Mouse (Mus musculus): ENCODE results near the gene Vmn1r44. TPM values are rescaled to one million over a fixed set of nuclear protein-coding genes. Genes with fewer than 3 reads are reported as not detected.
"Not testable (repeated sequence)": the region's sequence is repeated elsewhere in the genome, so short reads cannot be mapped to it uniquely, and the experiment has no call there.

Vmn1r44 gene
- not detected in 2 replicates for total RNA-seq (2014; rRNA removed)
- polyA plus RNA-seq (2015; fragmentation: Nextera tagmentation; extraction: Ambion mirVana), result not detected in 2 replicates

DNA sequence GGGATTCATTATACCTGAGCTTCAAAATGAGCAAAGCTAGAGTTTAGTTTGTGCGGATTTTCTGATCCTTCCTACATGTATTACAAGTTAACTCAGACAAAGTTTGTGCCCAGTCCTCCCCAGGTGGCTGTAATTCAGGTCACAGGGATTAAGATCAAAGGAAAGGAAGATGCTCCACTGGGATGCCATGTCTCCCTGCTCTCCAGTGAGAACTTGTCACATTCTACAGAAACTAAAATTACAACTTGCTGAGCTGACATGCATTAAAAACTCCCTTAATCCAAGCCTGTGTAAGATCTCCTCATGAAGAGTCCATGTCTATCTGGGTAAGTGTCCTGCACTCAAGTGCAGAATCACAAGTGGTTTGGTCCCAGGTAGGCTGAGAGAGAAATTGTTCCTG, at the start of gene Vmn1r44:
TSS of gene Vmn1r44 (plus strand) at position 301 of the 400 bp plus-strand sequence.
- H3K27ac ChIP-seq (ENCODE audit: low read depth, low read length), result no peak within 1 kb of the TSS
- DNase-seq (no peak), ATAC-seq (no peak)
- H3K9ac ChIP-seq, result no peak within 1 kb of the TSS
- H3K27me3 ChIP-seq (ENCODE audit: insufficient read depth, low read length), result no peaks in the 10 kb centered on the region
- 92% methylated on average over 1 of the region's 1 CpGs for WGBS
- H3K36me3 ChIP-seq (ENCODE audit: insufficient read depth), result no peaks in the 10 kb centered on the region
- H3K4me1 ChIP-seq (ENCODE audit: insufficient read depth), result no peaks in the 10 kb centered on the region
- H3K4me2 ChIP-seq (ENCODE audit: low read depth), result no peak within 1 kb of the TSS
- no peak within 1 kb of the TSS for H3K4me3 ChIP-seq (ENCODE audit: low read depth, low read length)
- TF ChIP-seq CTCF (IDR thresholded peaks at IDR 0.05; ENCODE audit: low read depth), result no peak
- 0 out of 2 replicates have a peak, but pooled peaks cover 3% of the 10 kb centered on the region for H3K9me3 ChIP-seq (ENCODE audit: low read length)

DNA sequence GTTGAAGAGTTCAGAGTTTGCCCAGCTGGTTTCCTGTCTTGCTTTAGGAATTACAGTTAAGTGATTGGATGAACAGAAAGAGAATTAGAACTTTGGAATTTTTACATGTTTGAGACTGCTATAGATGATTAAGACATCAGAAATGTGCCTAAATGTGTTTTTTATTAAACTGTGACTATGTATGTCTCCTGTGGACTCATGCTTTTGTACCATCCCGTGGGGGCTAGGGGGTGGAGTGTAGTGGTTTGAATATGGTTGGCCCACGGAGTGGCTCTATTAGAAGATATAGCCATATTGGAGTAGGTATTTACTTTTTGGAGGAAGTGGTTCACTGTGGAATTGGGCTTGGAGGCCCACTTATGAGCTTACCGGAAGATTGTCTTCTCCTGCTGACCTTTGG, 25.9 kb upstream of the Vmn1r44 start:
- no peak overlapping the region for H3K9ac ChIP-seq
- 72% methylated on average over 3 of the region's 3 CpGs for WGBS
- TF ChIP-seq CTCF (IDR thresholded peaks at IDR 0.05; ENCODE audit: low read depth), result no peak

DNA sequence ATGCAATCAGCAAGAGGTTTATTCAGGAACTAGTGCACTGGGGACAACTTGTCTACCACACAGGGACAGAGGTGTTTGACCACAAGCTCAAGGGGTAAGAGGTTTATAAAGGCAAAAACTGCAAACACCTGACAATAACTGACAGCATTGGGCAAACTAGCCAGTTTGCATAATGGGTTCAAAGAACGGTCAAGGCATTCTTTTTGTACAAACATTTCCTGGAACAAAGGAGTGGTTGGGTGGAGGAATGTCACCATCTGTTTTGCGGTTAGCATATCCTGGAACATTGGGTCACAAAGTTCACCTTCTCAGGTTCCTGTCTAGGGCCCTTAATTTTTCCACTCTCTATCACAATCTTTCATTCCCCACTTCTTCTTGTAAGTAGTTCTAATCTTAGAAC, 23.6 kb upstream of the Vmn1r44 start:
- no peaks in the 10 kb centered on the region for H3K4me1 ChIP-seq (ENCODE audit: insufficient read depth)
- H3K27ac ChIP-seq (ENCODE audit: low read depth, low read length), result no peak overlapping the region
- no peaks in the 10 kb centered on the region; the same call in 1 of the 2 replicates for H3K9me3 ChIP-seq (ENCODE audit: low read length)
- no peaks in the 10 kb centered on the region for H3K36me3 ChIP-seq (ENCODE audit: insufficient read depth)
- no peak overlapping the region for H3K4me2 ChIP-seq (ENCODE audit: low read depth)
- WGBS, result 87% methylated on average over 2 of the region's 2 CpGs
- no peak overlapping the region for H3K4me3 ChIP-seq (ENCODE audit: low read depth, low read length)
- ATAC-seq (no peak), DNase-seq (no peak)
- TF ChIP-seq CTCF (IDR thresholded peaks at IDR 0.05; ENCODE audit: low read depth), result no peak
- H3K9ac ChIP-seq, result no peak overlapping the region
- H3K27me3 ChIP-seq (ENCODE audit: insufficient read depth, low read length), result no peaks in the 10 kb centered on the region

More for the DNA sequence above, 25.9 kb upstream of the Vmn1r44 start:
- ATAC-seq (no peak), DNase-seq (no peak)
- no peaks in the 10 kb centered on the region for H3K4me1 ChIP-seq (ENCODE audit: insufficient read depth)
- H3K9me3 ChIP-seq (ENCODE audit: low read length), result no peaks in the 10 kb centered on the region
- no peak overlapping the region for H3K4me3 ChIP-seq (ENCODE audit: low read depth, low read length)
- H3K36me3 ChIP-seq (ENCODE audit: insufficient read depth), result no peaks in the 10 kb centered on the region
- H3K27ac ChIP-seq (ENCODE audit: low read depth, low read length), result no peak overlapping the region
- no peaks in the 10 kb centered on the region for H3K27me3 ChIP-seq (ENCODE audit: insufficient read depth, low read length)
- no peak overlapping the region for H3K4me2 ChIP-seq (ENCODE audit: low read depth)

DNA sequence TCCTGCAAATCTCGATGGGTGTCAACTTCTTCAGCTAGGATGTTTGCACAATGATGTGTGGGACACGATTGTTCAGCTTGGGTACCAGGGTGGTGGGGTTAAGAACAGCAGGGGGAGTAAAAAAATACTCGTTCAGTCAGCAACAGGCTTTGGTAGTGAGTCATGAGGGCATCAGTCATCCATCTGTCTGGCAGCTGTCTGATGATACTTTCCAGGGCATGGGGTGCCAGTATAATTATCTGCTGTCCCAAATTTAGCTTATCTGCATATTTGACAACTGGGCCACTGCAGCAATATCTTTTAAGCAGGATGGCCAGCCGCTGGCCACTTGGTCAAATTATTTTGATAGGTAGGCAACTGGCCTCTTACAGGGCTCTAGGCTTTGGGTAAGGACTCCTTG, 19.7 kb upstream of the Vmn1r44 start:
- Histone ChIP-seq H3K4me3 (ENCODE audit: low read depth, low read length) (no peak overlapping the region), H3K27ac (ENCODE audit: low read depth, low read length) (no peak overlapping the region), H3K4me2 (ENCODE audit: low read depth) (no peak overlapping the region), H3K4me1 (ENCODE audit: insufficient read depth) (no peaks in the 10 kb centered on the region), H3K9me3 (ENCODE audit: low read length) (peaks cover 6% of the 10 kb centered on the region; the same call in 1 of the 2 replicates), H3K27me3 (ENCODE audit: insufficient read depth, low read length) (no peaks in the 10 kb centered on the region), H3K36me3 (ENCODE audit: insufficient read depth) (no peaks in the 10 kb centered on the region), H3K9ac (no peak overlapping the region)
- no peak for TF ChIP-seq CTCF (IDR thresholded peaks at IDR 0.05; ENCODE audit: low read depth)
- DNase-seq (no peak), ATAC-seq (no peak)
- 75% methylated on average over 4 of the region's 4 CpGs for WGBS

GRCm38 (mm10) chr6:89867276-89867675, 16.2 kb upstream of the Vmn1r44 start:
- 95% methylated on average over 2 of the region's 2 CpGs for WGBS
- Histone ChIP-seq H3K4me1 (ENCODE audit: insufficient read depth) (no peaks in the 10 kb centered on the region), H3K27ac (ENCODE audit: low read depth, low read length) (no peak overlapping the region), H3K9ac (no peak overlapping the region), H3K9me3 (ENCODE audit: low read length) (peaks cover 6% of the 10 kb centered on the region; the same call in 1 of the 2 replicates), H3K36me3 (ENCODE audit: insufficient read depth) (no peaks in the 10 kb centered on the region), H3K4me2 (ENCODE audit: low read depth) (no peak overlapping the region), H3K4me3 (ENCODE audit: low read depth, low read length) (no peak overlapping the region), H3K27me3 (ENCODE audit: insufficient read depth, low read length) (no peaks in the 10 kb centered on the region)
- TF ChIP-seq CTCF (IDR thresholded peaks at IDR 0.05; ENCODE audit: low read depth), result no peak
- no peak for DNase-seq
- no peak for ATAC-seq

DNA sequence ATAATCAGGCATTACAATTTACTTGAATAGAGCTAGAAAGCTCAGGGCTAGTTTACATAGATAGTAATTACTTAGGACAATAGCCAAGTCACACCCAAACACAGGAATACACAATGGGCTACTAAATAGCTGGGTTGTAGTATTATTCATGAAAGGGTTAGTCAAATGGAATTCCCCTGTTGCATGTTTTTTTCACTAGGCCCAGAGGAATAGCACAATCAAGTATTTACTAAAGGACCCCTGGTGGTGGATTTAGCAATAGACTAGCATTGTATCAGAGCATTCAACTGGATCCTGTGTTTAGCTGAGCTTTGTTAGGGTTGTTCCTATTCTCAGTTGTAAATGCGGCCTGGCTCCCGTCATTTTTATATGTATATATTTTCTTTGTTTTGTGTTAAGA, 15.5 kb upstream of the Vmn1r44 start:
- ATAC-seq (no peak), DNase-seq (no peak)
- Histone ChIP-seq H3K4me3 (ENCODE audit: low read depth, low read length) (no peak overlapping the region), H3K27me3 (ENCODE audit: insufficient read depth, low read length) (no peaks in the 10 kb centered on the region), H3K9ac (no peak overlapping the region), H3K4me2 (ENCODE audit: low read depth) (no peak overlapping the region), H3K27ac (ENCODE audit: low read depth, low read length) (no peak overlapping the region), H3K9me3 (ENCODE audit: low read length) (peaks cover 6% of the 10 kb centered on the region; the same call in 1 of the 2 replicates), H3K4me1 (ENCODE audit: insufficient read depth) (no peaks in the 10 kb centered on the region), H3K36me3 (ENCODE audit: insufficient read depth) (no peaks in the 10 kb centered on the region)
- TF ChIP-seq CTCF (IDR thresholded peaks at IDR 0.05; ENCODE audit: low read depth), result no peak
- WGBS, result 71% methylated on average over 2 of the region's 2 CpGs

DNA sequence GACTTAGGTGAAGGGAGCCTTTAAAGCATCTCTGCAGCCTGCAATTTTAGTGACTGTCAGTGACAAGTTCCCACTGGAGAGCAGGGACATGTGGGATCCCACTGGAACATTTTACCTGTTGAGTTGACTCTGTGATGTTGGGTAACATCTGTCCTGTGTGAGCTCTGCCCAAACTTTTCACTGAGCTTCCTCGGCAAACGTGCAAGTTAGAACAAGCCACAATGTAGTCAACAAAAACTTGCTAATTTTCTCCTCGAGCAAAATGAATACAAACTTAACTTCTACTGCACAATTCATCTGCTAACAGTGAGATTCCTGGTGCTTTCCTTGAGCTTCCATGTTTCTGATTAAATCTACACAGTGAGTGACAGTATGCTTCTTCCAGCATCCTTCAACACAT, 7.1 kb upstream of the Vmn1r44 start, which contains the start of the genes Vmn1r42 and Vmn1r43:
TSS of gene Vmn1r42 (minus strand) at position 101 of the 400 bp plus-strand sequence.
TSS of gene Vmn1r43 (minus strand) at position 101 of the 400 bp plus-strand sequence.
- H3K27me3 ChIP-seq (ENCODE audit: insufficient read depth, low read length); H3K27ac ChIP-seq (ENCODE audit: low read depth, low read length); ATAC-seq; H3K36me3 ChIP-seq (ENCODE audit: insufficient read depth); H3K4me1 ChIP-seq (ENCODE audit: insufficient read depth); H3K4me3 ChIP-seq (ENCODE audit: low read depth, low read length); H3K9me3 ChIP-seq (ENCODE audit: low read length); H3K4me2 ChIP-seq (ENCODE audit: low read depth); H3K9ac ChIP-seq; DNase-seq: not testable (repeated sequence)
- WGBS, result 81% methylated on average over 3 of the region's 3 CpGs
